Comparison of ENCODE assay signal across 8 mouse cellular contexts in genomic region chr13:117025226-117026067, GRCm38 (mm10). TPM values are rescaled to one million over a fixed set of nuclear protein-coding genes. Genes with fewer than 3 reads are reported as not detected.
DNase-seq lines count a peak whose midpoint lies in the region; ATAC-seq and TF ChIP-seq lines count a peak whose summit lies in the region.

TSS of gene Parp8 (minus strand) at chr13:117025537.

- H3K4me3 ChIP-seq in hindbrain, postnatal 0 days (ENCODE audit: low read length): peak within 1 kb of the TSS; percentile 96
- peak within 1 kb of the TSS; percentile 93 for H3K4me3 ChIP-seq in megakaryocyte, embryonic 14.5 days (replicated peaks)

- peak within 1 kb of the TSS; percentile 96 for H3K27ac ChIP-seq in hindbrain, postnatal 0 days

- H3K27me3 ChIP-seq in hindbrain, postnatal 0 days (ENCODE audit: insufficient read depth, low read length): no peaks in the 10 kb centered on the region
- H3K27me3 ChIP-seq in megakaryocyte, embryonic 14.5 days (replicated peaks): peaks cover 65% of the 10 kb centered on the region

- intact Hi-C loops in left cerebral cortex, postnatal 10 days (cut with DNase I): loop anchor here (10.0 kb wide), 1 partner anchor 141 kb away; no protein-coding TSS in a partner anchor

- peak; percentile 48 to 64 for DNase-seq in adrenal gland, adult 18-20 months (ENCODE audit: low spot score in 2 of 2)
- DNase-seq in embryo, embryonic 10.5 days (ENCODE audit: low spot score): peak; percentile 73
- peak; percentile 57 for DNase-seq in gastrocnemius, postnatal 10 days
- peak; percentile 74 for DNase-seq in hindbrain, postnatal 0 days (ENCODE audit: low spot score)
- DNase-seq in left cerebral cortex, postnatal 10 days (ENCODE audit: extremely low spot score in 1 of 2, low spot score in 2 of 2): peak; percentile 63 to 75
- peak; percentile 80 to 81 for DNase-seq in right cerebral cortex, postnatal 10 days (ENCODE audit: low spot score in 2 of 2)
- no peak for DNase-seq in c-Kit-positive CD71-positive TER-119-positive erythroid progenitor cells, embryonic 14.5 days (ENCODE audit: low spot score)

- under 1% methylated on average over 54 of the region's 67 CpGs for WGBS in hindbrain, postnatal 0 days

- peak within 1 kb of the TSS; percentile 96 for H3K9ac ChIP-seq in hindbrain, postnatal 0 days (replicated peaks; ENCODE audit: low read length)

- H3K9me3 ChIP-seq in hindbrain, postnatal 0 days (ENCODE audit: low read length): no peaks in the 10 kb centered on the region
- H3K9me3 ChIP-seq in megakaryocyte, embryonic 14.5 days: no peaks in the 10 kb centered on the region

- peaks cover 3% of the 10 kb centered on the region for H3K4me1 ChIP-seq in hindbrain, postnatal 0 days (ENCODE audit: insufficient read depth, low read length)
- peaks cover 26% of the 10 kb centered on the region for H3K4me1 ChIP-seq in megakaryocyte, embryonic 14.5 days

- no peak for TF ChIP-seq CTCF in hindbrain, postnatal 0 days (IDR thresholded peaks at IDR 0.05; ENCODE audit: low read depth)

- no peaks in the 10 kb centered on the region for H3K36me3 ChIP-seq in hindbrain, postnatal 0 days (ENCODE audit: insufficient read depth, low read length)
- no peaks in the 10 kb centered on the region for H3K36me3 ChIP-seq in megakaryocyte, embryonic 14.5 days (replicated peaks; ENCODE audit: low read length)

- peak within 1 kb of the TSS; percentile 62 for H3K4me2 ChIP-seq in hindbrain, postnatal 0 days (ENCODE audit: low read depth, low read length)

- peak; percentile 84 for ATAC-seq in hindbrain, postnatal 0 days

RNA-seq across cellular contexts. Expression of gene Parp8, which starts in this region (rescaled TPM):
- 1 to 10 TPM; 8.6 to 9.2 TPM for total RNA-seq in adrenal gland, adult 18-20 months (2021)
- total RNA-seq in gastrocnemius, postnatal 10 days (2021): 10 to 100 TPM; 18.4 to 21.9 TPM
- total RNA-seq in hindbrain, postnatal 0 days (2014; rRNA removed): 35.2 and 38.7 TPM in 2 replicates
- 21.2 and 23.9 TPM in 2 replicates for polyA plus RNA-seq in hindbrain, postnatal 0 days (2015; fragmentation: Nextera tagmentation; extraction: Ambion mirVana)
- 10 to 100 TPM; 38.1 to 41.9 TPM for total RNA-seq in left cerebral cortex, postnatal 10 days (2021)
- 0.58 TPM in 1 of 2 replicates, not detected in the other for polyA plus RNA-seq in megakaryocyte, embryonic 14.5 days (2012; ENCODE audit: insufficient read depth, low replicate concordance)

Comparison
In these comparisons a context has a peak if more than half of its experiments do, and no peak if none do; other contexts are left out.
1. RNA of gene Parp8 (polyA plus RNA-seq): 21.2 to 23.9 TPM in hindbrain, postnatal 0 days; 0.58 TPM in megakaryocyte, embryonic 14.5 days; every median in the first group is over 10 times any median in the second.